Mouse (Mus musculus): ENCODE data around the gene Lipt2. TPM values are rescaled to one million over a fixed set of nuclear protein-coding genes. Genes with fewer than 3 reads are reported as not detected.

Lipt2 gene
- not detected for polyA plus RNA-seq (2017; shearing (Covaris generic))

DNA sequence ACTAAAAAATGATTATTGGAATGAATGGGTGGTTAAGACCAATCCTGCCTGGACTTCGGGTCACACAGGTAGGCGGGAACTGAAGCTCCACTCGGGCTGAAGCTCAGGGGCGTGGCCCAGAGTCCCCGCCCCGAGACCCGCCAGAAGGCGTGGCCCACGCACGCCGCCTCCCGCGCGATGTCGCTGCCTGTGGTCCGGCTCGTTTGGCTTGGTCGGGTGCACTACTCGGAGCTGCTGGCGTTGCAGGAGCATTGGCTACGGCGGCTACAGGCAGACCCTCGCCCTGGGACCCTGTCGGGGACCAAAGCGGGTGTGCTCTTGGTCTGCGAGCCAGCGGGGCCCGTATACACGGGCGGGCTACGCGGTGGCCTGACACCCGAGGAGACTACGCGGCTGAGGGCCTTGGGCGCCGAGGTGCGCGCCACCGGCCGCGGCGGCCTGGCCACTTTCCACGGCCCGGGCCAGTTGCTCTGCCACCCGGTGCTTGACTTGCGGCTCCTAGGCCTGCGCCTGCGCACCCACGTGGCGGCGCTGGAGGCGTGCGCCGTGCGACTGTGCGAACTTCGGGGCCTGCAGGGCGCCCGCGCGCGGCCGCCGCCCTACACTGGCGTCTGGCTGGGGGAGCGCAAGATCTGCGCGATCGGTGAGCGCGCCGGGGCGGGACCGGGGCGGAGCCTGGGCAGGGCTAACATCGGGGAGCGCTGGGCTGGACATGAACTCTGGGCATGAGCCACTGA, at the start of gene Lipt2:
Gene Lipt2 (plus strand): TSS at position 173 of the 737 bp plus-strand sequence.

DNA sequence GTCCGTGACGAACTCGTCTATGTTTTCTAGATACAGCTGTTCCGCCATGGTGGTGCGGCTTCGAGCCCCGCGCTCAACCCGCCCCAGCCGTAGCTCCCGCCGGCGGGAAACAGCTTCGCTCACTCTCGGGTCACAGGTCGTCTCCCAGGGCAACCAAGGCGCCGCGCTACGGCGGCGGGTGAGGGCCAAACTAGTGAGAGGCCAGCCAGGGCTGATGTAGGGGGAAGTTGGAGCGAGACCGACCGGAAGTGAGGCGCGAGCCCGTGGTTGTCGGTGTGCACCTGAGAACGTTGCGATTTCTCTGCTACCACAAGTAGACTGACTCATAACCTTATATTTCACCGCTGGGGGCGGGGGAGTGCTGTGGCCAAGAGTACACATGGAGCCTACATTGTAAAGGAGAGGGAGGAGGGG, 37.7 kb upstream of the Lipt2 start, which contains the start of gene Pold3:
Gene Pold3 (minus strand): TSS at position 190 of the 414 bp plus-strand sequence.

GRCm38 (mm10) chr7:100176269-100176668, 17.2 kb downstream of the Lipt2 start, which contains the start of gene Kcne3:
TSS of gene Kcne3 (plus strand) at chr7:100176502.

Other genes with a start within 250 kb of the Lipt2 start
- gene Rnf169, start 178.8 kb upstream of the Lipt2 start, polyA plus RNA-seq (2017; shearing (Covaris generic)), result 4.4 TPM
- not detected for gene Chrdl2, start 153.1 kb upstream of the Lipt2 start, polyA plus RNA-seq (2017; shearing (Covaris generic))
- gene Pold3, start 37.7 kb upstream of the Lipt2 start, polyA plus RNA-seq (2017; shearing (Covaris generic)), result 54.3 TPM
- not detected for gene Kcne3, start 17.2 kb downstream of the Lipt2 start, polyA plus RNA-seq (2017; shearing (Covaris generic))
- 4.0 TPM for gene Pgm2l1, start 68.1 kb downstream of the Lipt2 start, polyA plus RNA-seq (2017; shearing (Covaris generic))
- gene P4ha3, start 126.2 kb downstream of the Lipt2 start, polyA plus RNA-seq (2017; shearing (Covaris generic)), result not detected
- gene C2cd3, start 213.0 kb downstream of the Lipt2 start, polyA plus RNA-seq (2017; shearing (Covaris generic)), result 68.6 TPM
- 31.9 TPM for gene Ppme1, start 213.0 kb downstream of the Lipt2 start, polyA plus RNA-seq (2017; shearing (Covaris generic))